Mouse (Mus musculus) neural tube, embryonic 13.5 days (tissue): ENCODE measurements around the gene Polr1a. TPM values are rescaled to one million over a fixed set of nuclear protein-coding genes. Genes with fewer than 3 reads are reported as not detected.

Experiments used
- ATAC-seq: fragments of 200-750 bp; cut with Nextera tagmentation; 2 replicates; pipeline ENCODE4 v1.8.0; 2017; ENCODE audit warnings: low read depth, mild to moderate bottlenecking, moderate TSS enrichment, moderate library complexity
- H3K27ac ChIP-seq: fragments of 300-500 bp; sonication (generic); replicated peaks from 2 replicates; pipeline ENCODE4 v1.5.1; 2015; ENCODE audit warnings: moderate library complexity, mild to moderate bottlenecking, inconsistent platforms
- H3K27me3 ChIP-seq: fragments of 300-500 bp; sonication (generic); 2 replicates; pipeline ENCODE4 v1.6.1; 2015; ENCODE audit warnings: mild to moderate bottlenecking, inconsistent platforms
- H3K36me3 ChIP-seq: fragments of 300-500 bp; sonication (generic); 2 replicates; pipeline ENCODE4 v1.6.1; 2015; ENCODE audit warnings: mild to moderate bottlenecking, inconsistent platforms
- H3K4me1 ChIP-seq: fragments of 300-500 bp; sonication (generic); replicated peaks from 2 replicates; pipeline ENCODE4 v1.6.1; 2015; ENCODE audit warnings: inconsistent platforms
- H3K4me2 ChIP-seq: fragments of 300-500 bp; sonication (generic); 2 replicates; pipeline ENCODE4 v1.6.1; 2015; ENCODE audit warnings: inconsistent platforms, mild to moderate bottlenecking, moderate library complexity
- H3K4me3 ChIP-seq: fragments of 300-500 bp; sonication (generic); 2 replicates; pipeline ENCODE4 v1.5.1; 2015; ENCODE audit warnings: mild to moderate bottlenecking, inconsistent platforms
- H3K9ac ChIP-seq: fragments of 300-500 bp; sonication (generic); 2 replicates; pipeline ENCODE4 v1.6.1; 2015; ENCODE audit warnings: moderate library complexity, mild to moderate bottlenecking, inconsistent platforms
- H3K9me3 ChIP-seq: fragments of 300-500 bp; sonication (generic); 2 replicates; pipeline ENCODE4 v1.6.1; 2016; ENCODE audit warnings: inconsistent platforms
- WGBS: fragments of 180-500 bp; shearing (Covaris S2); methylation state at CpG from one replicate; pipeline ENCODE4 v1.1.7; 2015; 5-methylcytosine and 5-hydroxymethylcytosine counted together
- polyA plus RNA-seq: library from polyadenylated mRNA; unstranded; fragments of >200 nt; fragmentation: Nextera tagmentation; extraction: Ambion mirVana; gene quantifications from 2 replicates; pipeline ENCODE4 v1.2.1, GENCODE M21; 2015

Polr1a gene
- polyA plus RNA-seq, 1 experiment from 2014 or later, result 18.5 TPM

- peaks cover 21% of the 10 kb centered on the region for H3K4me1 ChIP-seq
- no peak overlapping the region for H3K9ac ChIP-seq
- peak overlapping the region; percentile 68 for H3K27ac ChIP-seq
- no peaks in the 10 kb centered on the region for H3K9me3 ChIP-seq
- H3K4me2 ChIP-seq, result no peak overlapping the region
- 54% methylated on average over 8 of the region's 8 CpGs for WGBS
- H3K36me3 ChIP-seq, result no peaks in the 10 kb centered on the region
- no peak overlapping the region for H3K4me3 ChIP-seq
- ATAC-seq, result peak; percentile 56; the same call in 1 of the 2 replicates
- no peaks in the 10 kb centered on the region for H3K27me3 ChIP-seq
These were observed 80.9 kb downstream of the Polr1a start for GRCm38 (mm10) chr6:71989647-71990351.

DNA sequence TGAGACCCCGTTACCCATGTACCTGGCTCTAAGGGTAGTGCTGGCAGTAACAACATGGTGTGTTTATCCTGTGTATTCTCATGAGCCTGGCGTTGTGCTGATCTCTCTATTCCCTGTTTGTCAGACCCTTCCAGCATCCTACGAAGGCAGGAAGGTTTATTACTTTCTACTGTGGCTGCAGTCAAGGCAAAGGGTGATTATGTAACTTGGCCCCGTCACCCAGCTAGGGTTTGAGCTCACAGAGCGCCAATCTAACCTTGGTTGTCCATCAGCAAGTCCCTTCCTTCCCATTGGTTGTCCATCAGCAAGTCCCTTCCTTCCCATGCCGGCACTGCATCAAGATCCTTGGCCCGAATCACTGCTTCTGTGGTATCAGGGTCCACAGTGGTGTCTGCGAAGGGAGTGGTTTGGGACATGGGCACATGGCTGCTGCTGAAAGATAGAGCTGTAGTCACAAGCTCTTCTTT, 81.6 kb downstream of the Polr1a start:
- WGBS, result 69% methylated on average over 8 of the region's 8 CpGs

DNA sequence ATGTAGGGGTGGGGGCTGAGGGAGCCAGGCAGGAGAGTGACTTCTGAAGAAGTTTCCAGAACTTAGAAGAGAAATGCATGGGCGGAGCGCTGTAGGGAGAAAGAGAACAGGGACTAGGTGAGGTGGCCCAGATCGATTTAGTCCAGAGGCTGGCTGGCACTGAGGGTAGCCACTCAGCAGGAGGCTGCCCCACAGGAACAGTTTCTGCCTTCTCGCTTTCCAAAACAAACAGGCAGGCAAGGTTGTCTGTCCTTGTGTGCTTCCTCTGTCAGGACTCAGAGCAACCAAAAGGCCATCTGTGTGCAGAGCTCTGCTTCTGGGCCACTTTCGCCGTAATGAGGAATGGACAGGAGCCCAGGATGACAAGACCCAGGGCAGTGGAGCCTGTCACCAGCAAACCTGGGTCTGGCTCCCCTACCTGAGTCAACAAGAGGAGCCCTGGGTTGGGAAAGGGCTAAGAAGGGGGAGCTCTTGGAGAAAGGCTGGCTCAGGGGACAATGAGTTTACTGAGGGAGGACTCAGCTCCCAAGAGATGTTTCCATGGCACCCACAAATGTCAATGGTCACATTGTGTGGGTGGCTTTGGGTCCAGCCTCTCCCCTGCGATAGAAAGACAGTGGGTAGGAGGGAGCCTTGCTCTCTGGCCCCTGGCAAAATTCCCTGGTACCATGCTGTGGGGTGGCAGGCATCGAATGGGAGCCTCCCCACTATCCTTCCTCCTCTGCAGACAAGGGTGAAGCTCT, 82.5 kb downstream of the Polr1a start:
- 75% methylated on average over 8 of the region's 8 CpGs for WGBS
- H3K4me1 ChIP-seq, result peaks cover 21% of the 10 kb centered on the region
- no peaks in the 10 kb centered on the region for H3K36me3 ChIP-seq
- no peak overlapping the region for H3K4me2 ChIP-seq
- no peak overlapping the region for H3K4me3 ChIP-seq
- peak overlapping the region; percentile 68 for H3K27ac ChIP-seq
- ATAC-seq, result peak; percentile 58
- no peaks in the 10 kb centered on the region for H3K27me3 ChIP-seq
- no peak overlapping the region for H3K9ac ChIP-seq
- no peaks in the 10 kb centered on the region for H3K9me3 ChIP-seq

More for the DNA sequence above, 81.6 kb downstream of the Polr1a start:
- H3K9ac ChIP-seq, result no peak overlapping the region
- no peak overlapping the region for H3K4me3 ChIP-seq
- ATAC-seq, result no peak
- H3K27me3 ChIP-seq, result no peaks in the 10 kb centered on the region
- peaks cover 21% of the 10 kb centered on the region for H3K4me1 ChIP-seq
- no peak overlapping the region for H3K4me2 ChIP-seq
- H3K27ac ChIP-seq, result peak overlapping the region; percentile 68; the same call in 1 of the 2 replicates
- no peaks in the 10 kb centered on the region for H3K9me3 ChIP-seq
- no peaks in the 10 kb centered on the region for H3K36me3 ChIP-seq

GRCm38 (mm10) chr6:71991933-71992325, 83.1 kb downstream of the Polr1a start:
- Histone ChIP-seq H3K4me3 (no peak overlapping the region), H3K9ac (no peak overlapping the region)
- ATAC-seq, result no peak

GRCm38 (mm10) chr6:71994004-71994403, 85.2 kb downstream of the Polr1a start:
- Histone ChIP-seq H3K36me3 (no peaks in the 10 kb centered on the region), H3K4me2 (no peak overlapping the region), H3K27me3 (no peaks in the 10 kb centered on the region), H3K4me1 (peaks cover 21% of the 10 kb centered on the region), H3K4me3 (no peak overlapping the region), H3K9ac (no peak overlapping the region), H3K9me3 (no peaks in the 10 kb centered on the region), H3K27ac (no peak overlapping the region)
- WGBS, result 71% methylated on average over 4 of the region's 4 CpGs
- no peak for ATAC-seq

More at GRCm38 (mm10) chr6:71991933-71992325, 83.1 kb downstream of the Polr1a start:
- Histone ChIP-seq H3K9me3 (no peaks in the 10 kb centered on the region), H3K36me3 (no peaks in the 10 kb centered on the region), H3K27me3 (no peaks in the 10 kb centered on the region), H3K27ac (no peak overlapping the region), H3K4me1 (peaks cover 21% of the 10 kb centered on the region), H3K4me2 (no peak overlapping the region)
- WGBS, result 61% methylated on average over 2 of the region's 2 CpGs

GRCm38 (mm10) chr6:71995081-71995480, 86.2 kb downstream of the Polr1a start:
- 91% methylated on average over 3 of the region's 3 CpGs for whole genome bisulfite sequencing
- Histone ChIP-seq H3K27me3 (no peaks in the 10 kb centered on the region), H3K4me3 (no peak overlapping the region), H3K9ac (no peak overlapping the region), H3K27ac (no peak overlapping the region), H3K4me1 (peaks cover 16% of the 10 kb centered on the region), H3K4me2 (no peak overlapping the region), H3K9me3 (no peaks in the 10 kb centered on the region), H3K36me3 (no peaks in the 10 kb centered on the region)
- no peak for ATAC-seq

- H3K36me3 ChIP-seq, result no peaks in the 10 kb centered on the region
- no peak overlapping the region for H3K4me3 ChIP-seq
- no peak overlapping the region for H3K9ac ChIP-seq
- no peaks in the 10 kb centered on the region; the same call in 1 of the 2 replicates for H3K4me1 ChIP-seq
- no peak overlapping the region for H3K4me2 ChIP-seq
- H3K27ac ChIP-seq, result no peak overlapping the region
- ATAC-seq, result no peak
- no peaks in the 10 kb centered on the region for H3K27me3 ChIP-seq
- no peaks in the 10 kb centered on the region for H3K9me3 ChIP-seq
- 90% methylated on average over 1 of the region's 1 CpGs for WGBS
These were observed 88.4 kb downstream of the Polr1a start for GRCm38 (mm10) chr6:71997215-71997614.

GRCm38 (mm10) chr6:71999917-72000512, 91.2 kb downstream of the Polr1a start:
- Histone ChIP-seq H3K4me2 (no peak overlapping the region), H3K36me3 (no peaks in the 10 kb centered on the region), H3K4me3 (no peak overlapping the region), H3K9ac (no peak overlapping the region), H3K27me3 (no peaks in the 10 kb centered on the region), H3K27ac (no peak overlapping the region), H3K4me1 (no peaks in the 10 kb centered on the region), H3K9me3 (no peaks in the 10 kb centered on the region)
- ATAC-seq, result no peak
- WGBS, result 84% methylated on average over 11 of the region's 11 CpGs

- Histone ChIP-seq H3K4me3 (no peak overlapping the region), H3K4me1 (no peaks in the 10 kb centered on the region), H3K4me2 (no peak overlapping the region), H3K27me3 (no peaks in the 10 kb centered on the region), H3K36me3 (no peaks in the 10 kb centered on the region), H3K27ac (no peak overlapping the region), H3K9ac (no peak overlapping the region), H3K9me3 (no peaks in the 10 kb centered on the region)
- 93% methylated on average over 5 of the region's 5 CpGs for WGBS
- no peak for ATAC-seq
These were observed 92.4 kb downstream of the Polr1a start for GRCm38 (mm10) chr6:72001220-72001777.

- Histone ChIP-seq H3K9me3 (no peaks in the 10 kb centered on the region), H3K27ac (no peak overlapping the region), H3K9ac (no peak overlapping the region), H3K4me2 (no peak overlapping the region), H3K4me3 (no peak overlapping the region), H3K36me3 (no peaks in the 10 kb centered on the region), H3K4me1 (no peaks in the 10 kb centered on the region), H3K27me3 (no peaks in the 10 kb centered on the region)
- WGBS, result 80% methylated on average over 3 of the region's 3 CpGs
- ATAC-seq, result no peak
These were observed 98.8 kb downstream of the Polr1a start for GRCm38 (mm10) chr6:72007411-72008212.

DNA sequence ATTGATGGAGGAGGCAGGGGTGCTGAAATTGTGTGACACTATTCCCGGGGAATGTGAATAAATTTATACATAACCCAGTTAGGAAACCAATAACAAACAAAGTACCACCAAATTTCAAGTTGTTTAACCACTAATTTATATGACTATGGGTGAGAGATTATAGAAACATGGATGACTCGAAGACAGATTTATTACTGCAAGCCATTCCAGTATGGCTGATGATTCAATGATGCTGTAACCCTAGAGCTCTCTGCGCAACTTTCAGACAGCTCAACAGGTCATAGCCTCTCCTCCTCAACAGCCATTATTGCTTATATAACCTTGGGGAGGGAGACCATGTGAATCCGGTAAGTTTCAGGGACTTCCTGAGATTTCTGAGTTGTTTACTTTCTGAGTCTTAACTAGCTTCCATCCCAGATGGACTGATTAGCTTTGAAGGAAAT, 99.4 kb downstream of the Polr1a start:
- WGBS, result 88% methylated on average over 4 of the region's 4 CpGs
- Histone ChIP-seq H3K27me3 (no peaks in the 10 kb centered on the region), H3K4me3 (no peak overlapping the region), H3K27ac (no peak overlapping the region), H3K4me1 (no peaks in the 10 kb centered on the region), H3K9me3 (no peaks in the 10 kb centered on the region), H3K4me2 (no peak overlapping the region), H3K9ac (no peak overlapping the region), H3K36me3 (no peaks in the 10 kb centered on the region)
- no peak for ATAC-seq
